ENCODE assay signal across 13 mouse cellular contexts in genomic region chr17:45812289-45812955, GRCm38 (mm10).
A peak's percentile ranks its signal among the peaks of the same experiment; 100 is the strongest.
DNase-seq lines count a peak whose midpoint lies in the region; ATAC-seq and TF ChIP-seq lines count a peak whose summit lies in the region.
"Had no signal": no experiment of that assay in that cellular context is flagged by ENCODE, and none has a peak within 500 bp of the region (broad histone marks: within the 10 kb centered on the region; RNA-seq: fewer than 3 reads in every experiment).

No protein-coding gene starts in this region.

- H3K4me2 ChIP-seq in hindbrain, postnatal 0 days (ENCODE audit: low read depth, low read length), result no peak overlapping the region
- no peak overlapping the region for H3K4me2 ChIP-seq in hindbrain, embryonic 11.5 days (replicated peaks; ENCODE audit: low read depth, low read length)
- H3K4me2 ChIP-seq: embryonic facial prominence, embryonic 12.5 days; neural tube, embryonic 12.5 days; stomach, embryonic 15.5 days had no signal

- no peaks in the 10 kb centered on the region for H3K9me3 ChIP-seq in hindbrain, postnatal 0 days (ENCODE audit: low read length)
- no peaks in the 10 kb centered on the region for H3K9me3 ChIP-seq in hindbrain, embryonic 11.5 days (ENCODE audit: control insufficient read depth, low read length)
- H3K9me3 ChIP-seq: embryonic facial prominence, embryonic 12.5 days; hindbrain, embryonic 10.5 days; neural tube, embryonic 12.5 days; stomach, embryonic 15.5 days had no signal

- H3K9ac ChIP-seq in hindbrain, postnatal 0 days (replicated peaks; ENCODE audit: low read length), result no peak overlapping the region
- H3K9ac ChIP-seq in hindbrain, embryonic 11.5 days (ENCODE audit: low read depth, low read length), result no peak overlapping the region
- H3K9ac ChIP-seq: embryonic facial prominence, embryonic 12.5 days; neural tube, embryonic 12.5 days; stomach, embryonic 15.5 days had no signal

- H3K27me3 ChIP-seq in hindbrain, postnatal 0 days (ENCODE audit: insufficient read depth, low read length), result no peaks in the 10 kb centered on the region
- H3K27me3 ChIP-seq in hindbrain, embryonic 11.5 days (ENCODE audit: control insufficient read depth, insufficient read depth, low read length), result no peaks in the 10 kb centered on the region
- H3K27me3 ChIP-seq: neural tube, embryonic 12.5 days; stomach, embryonic 15.5 days had no signal

- no peak overlapping the region for H3K27ac ChIP-seq in hindbrain, postnatal 0 days
- H3K27ac ChIP-seq in hindbrain, embryonic 11.5 days (ENCODE audit: low read depth, low read length), result no peak overlapping the region
- H3K27ac ChIP-seq: embryonic facial prominence, embryonic 12.5 days; hindbrain, embryonic 10.5 days; neural tube, embryonic 12.5 days; stomach, embryonic 15.5 days had no signal

- no peaks in the 10 kb centered on the region for H3K36me3 ChIP-seq in hindbrain, postnatal 0 days (ENCODE audit: insufficient read depth, low read length)
- H3K36me3 ChIP-seq in hindbrain, embryonic 11.5 days (ENCODE audit: control insufficient read depth, insufficient read depth, low read length), result no peaks in the 10 kb centered on the region
- H3K36me3 ChIP-seq: embryonic facial prominence, embryonic 12.5 days; hindbrain, embryonic 10.5 days; neural tube, embryonic 12.5 days; stomach, embryonic 15.5 days had no signal

- H3K4me3 ChIP-seq in hindbrain, postnatal 0 days (ENCODE audit: low read length), result no peak overlapping the region
- H3K4me3 ChIP-seq in hindbrain, embryonic 11.5 days (ENCODE audit: low read depth, low read length), result no peak overlapping the region
- H3K4me3 ChIP-seq: embryonic facial prominence, embryonic 12.5 days; hindbrain, embryonic 10.5 days; neural tube, embryonic 12.5 days; stomach, embryonic 15.5 days had no signal

- no peak for ATAC-seq in hindbrain, postnatal 0 days
- no peak for ATAC-seq in hindbrain, embryonic 11.5 days (ENCODE audit: low FRiP score)
- ATAC-seq in granulocyte monocyte progenitor cell, adult 5-6 weeks (replicated peaks; ENCODE audit: poor library complexity, severe bottlenecking), result no peak

- peak; percentile 56 for DNase-seq in hindbrain, postnatal 0 days (ENCODE audit: low spot score)
- DNase-seq in hindbrain, embryonic 11.5 days (ENCODE audit: low spot score), result no peak
- peak; percentile 76 for DNase-seq in cerebellum, adult 9-10 months
- DNase-seq in heart, adult 9 months (ENCODE audit: low spot score in 2 of 2), result peak; percentile 88 to 89
- DNase-seq in kidney, postnatal 25 days, result peak; percentile 75 to 89
- DNase-seq in layer of hippocampus, postnatal 36 days, result no peak
- no peak for DNase-seq in frontal cortex, postnatal 25 days (ENCODE audit: low spot score in 2 of 2)
- DNase-seq: lung, postnatal 14 days had no signal

- no peak for TF ChIP-seq CTCF in hindbrain, postnatal 0 days (IDR thresholded peaks at IDR 0.05; ENCODE audit: low read depth)

- 53% methylated on average over 9 of the region's 9 CpGs for WGBS in hindbrain, postnatal 0 days
- WGBS in hindbrain, embryonic 11.5 days, result 84% methylated on average over 9 of the region's 9 CpGs

- H3K4me1 ChIP-seq in hindbrain, postnatal 0 days (ENCODE audit: insufficient read depth, low read length), result no peaks in the 10 kb centered on the region
- no peaks in the 10 kb centered on the region for H3K4me1 ChIP-seq in hindbrain, embryonic 11.5 days (replicated peaks; ENCODE audit: control insufficient read depth, insufficient read depth, low read length)

Comparison
In these comparisons a context has a peak if more than half of its experiments do, and no peak if none do; other contexts are left out.
1. DNase-seq: peak in hindbrain, postnatal 0 days (single experiment), cerebellum, adult 9-10 months (single experiment), heart, adult 9 months (2 of 2) and kidney, postnatal 25 days (2 of 2); none in hindbrain, embryonic 11.5 days (single experiment), layer of hippocampus, postnatal 36 days (0 of 2) and frontal cortex, postnatal 25 days (0 of 2).